Mouse (Mus musculus) stomach, postnatal 0 days (tissue): Measurements from ENCODE around the gene Clec3a. TPM values are rescaled to one million over a fixed set of nuclear protein-coding genes. Genes with fewer than 3 reads are reported as not detected.

Experiments
- ATAC-seq: fragments of 200-750 bp; cut with Nextera tagmentation; 2 replicates; pipeline ENCODE4 v1.8.0; 2017; ENCODE audit not compliant: low FRiP score, low TSS enrichment
- DNase-seq: peaks from one replicate; pipeline ENCODE4 v3.0.0-alpha.2; 2016; ENCODE audit warnings: low spot score
- H3K27ac ChIP-seq: fragments of 300-500 bp; sonication (generic); replicated peaks from 2 replicates; pipeline ENCODE4 v1.5.1; 2014; ENCODE audit warnings: mild to moderate bottlenecking, control low read depth
- H3K27me3 ChIP-seq: fragments of 300-500 bp; sonication (generic); 2 replicates; pipeline ENCODE4 v1.6.1; 2014; ENCODE audit warnings: low read length; ENCODE audit not compliant: control insufficient read depth, insufficient read depth
- H3K36me3 ChIP-seq: fragments of 300-500 bp; sonication (generic); 2 replicates; pipeline ENCODE4 v1.6.1; 2014; ENCODE audit warnings: low read length, mixed read lengths; ENCODE audit not compliant: control insufficient read depth, insufficient read depth
- H3K4me1 ChIP-seq: fragments of 300-500 bp; sonication (generic); replicated peaks from 2 replicates; pipeline ENCODE4 v1.6.1; 2014; ENCODE audit warnings: antibody characterized with exemption; ENCODE audit not compliant: control insufficient read depth, insufficient read depth
- H3K4me2 ChIP-seq: fragments of 300-500 bp; sonication (generic); replicated peaks from 2 replicates; pipeline ENCODE4 v1.6.1; 2014; ENCODE audit warnings: low read depth, mild to moderate bottlenecking, control low read depth, moderate library complexity
- H3K4me3 ChIP-seq: fragments of 300-500 bp; sonication (generic); 2 replicates; pipeline ENCODE4 v1.5.1; 2014; ENCODE audit warnings: low read depth, low read length, control low read depth
- H3K9ac ChIP-seq: fragments of 300-500 bp; sonication (generic); 2 replicates; pipeline ENCODE4 v1.6.1; 2014; ENCODE audit warnings: mild to moderate bottlenecking, low read length, control low read depth, mixed read lengths
- H3K9me3 ChIP-seq: fragments of 300-500 bp; sonication (generic); 2 replicates; pipeline ENCODE4 v1.6.1; 2016; ENCODE audit warnings: low read length; ENCODE audit not compliant: control insufficient read depth
- CTCF ChIP-seq: IDR thresholded peaks from 2 replicates; pipeline ENCODE4 v1.5.1; 2016; ENCODE audit warnings: antibody characterized with exemption, low read depth, mild to moderate bottlenecking, moderate library complexity
- EP300 ChIP-seq: optimal IDR thresholded peaks from 2 replicates; pipeline ENCODE3; 2016; ENCODE audit warnings: antibody characterized with exemption
- WGBS: fragments of 180-500 bp; shearing (Covaris S2); extraction: QIAGEN DNeasy Blood & Tissue Kit; methylation state at CpG from one replicate; pipeline ENCODE4 v1.1.7; 2014; 5-methylcytosine and 5-hydroxymethylcytosine counted together
- polyA plus RNA-seq: library from polyadenylated mRNA; unstranded; fragments of >200 nt; fragmentation: Nextera tagmentation; extraction: Ambion mirVana; gene quantifications from 2 replicates; pipeline ENCODE4 v1.2.1, GENCODE M21; 2015

Gene Clec3a
- polyA plus RNA-seq, 1 experiment from 2014 or later, result not detected

DNA sequence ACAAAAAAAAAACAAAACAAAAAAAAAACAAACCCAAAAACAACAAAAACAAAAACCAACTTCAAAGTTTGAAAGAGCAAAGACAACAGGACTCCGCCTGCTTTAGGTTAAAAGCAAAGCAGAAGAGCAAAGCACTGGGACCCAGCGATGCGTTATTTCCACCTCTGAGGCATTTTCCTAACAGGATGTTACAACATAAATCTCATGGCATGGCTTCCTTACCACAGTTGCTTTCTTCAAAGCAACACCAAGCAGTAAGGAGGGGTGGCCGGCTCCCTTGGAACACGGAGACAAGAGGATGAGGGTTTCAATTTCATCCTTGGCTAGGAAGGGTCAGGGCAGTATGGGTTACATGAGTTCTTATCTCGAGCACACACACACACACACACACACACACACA, 1.0 kb downstream of the Clec3a start:
- Histone ChIP-seq H3K27me3 (no peaks in the 10 kb centered on the region), H3K4me3 (no peak overlapping the region), H3K9ac (no peak overlapping the region), H3K36me3 (no peaks in the 10 kb centered on the region), H3K9me3 (no peaks in the 10 kb centered on the region), H3K4me1 (no peaks in the 10 kb centered on the region), H3K4me2 (no peak overlapping the region), H3K27ac (no peak overlapping the region)
- TF ChIP-seq CTCF (no peak), EP300 (no peak)
- no peak for DNase-seq
- 61% methylated on average over 6 of the region's 6 CpGs for WGBS
- ATAC-seq, result no peak

DNA sequence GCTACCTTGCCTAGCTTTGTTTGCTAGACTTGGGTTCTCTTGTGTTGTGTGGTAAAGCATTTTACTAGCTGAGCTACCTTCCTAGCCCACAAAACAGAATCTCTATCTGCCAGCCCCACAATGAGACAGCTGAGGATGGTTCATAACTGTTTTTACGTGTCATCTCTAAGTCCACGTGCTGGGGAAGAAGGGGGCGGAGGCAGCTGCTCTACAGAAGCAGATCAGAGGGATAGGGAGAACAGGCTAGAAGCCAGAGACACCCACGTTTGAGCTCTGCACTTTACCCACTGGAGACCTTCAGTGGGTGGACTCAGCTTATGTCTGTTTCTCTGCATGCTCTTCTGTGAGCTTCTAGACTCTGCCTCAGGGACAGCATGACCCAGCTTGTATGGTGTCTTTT, 3.7 kb downstream of the Clec3a start:
- no peaks in the 10 kb centered on the region for H3K9me3 ChIP-seq
- ATAC-seq (no peak), DNase-seq (no peak)
- H3K27ac ChIP-seq, result no peak overlapping the region
- no peaks in the 10 kb centered on the region for H3K27me3 ChIP-seq
- no peak overlapping the region for H3K4me3 ChIP-seq
- no peaks in the 10 kb centered on the region for H3K36me3 ChIP-seq
- TF ChIP-seq EP300 (no peak), CTCF (no peak)
- 67% methylated on average over 4 of the region's 4 CpGs for WGBS
- no peaks in the 10 kb centered on the region for H3K4me1 ChIP-seq
- H3K4me2 ChIP-seq, result no peak overlapping the region
- H3K9ac ChIP-seq, result no peak overlapping the region

DNA sequence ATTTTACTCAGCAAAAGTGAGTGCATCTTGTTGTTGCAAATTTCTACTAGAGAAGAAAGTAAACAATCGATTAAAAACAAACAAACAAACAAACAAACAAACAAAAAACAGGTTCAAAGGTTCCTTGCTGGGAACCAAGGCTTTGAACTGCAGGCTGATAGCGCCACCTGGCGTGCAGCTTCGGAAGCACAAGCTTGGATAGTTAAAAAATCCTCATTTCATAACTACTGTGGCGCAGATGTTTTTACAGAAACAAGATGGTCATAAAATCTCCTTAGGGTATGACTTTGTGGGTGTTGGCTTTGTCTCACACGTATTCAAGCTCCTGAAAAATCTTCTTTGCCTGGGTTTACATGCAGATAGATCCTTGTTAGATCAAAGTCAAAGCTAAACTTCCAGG, 20.4 kb downstream of the Clec3a start:
- no peaks in the 10 kb centered on the region for H3K27me3 ChIP-seq
- H3K4me3 ChIP-seq, result no peak overlapping the region
- 11% methylated on average over 6 of the region's 6 CpGs for WGBS
- H3K9me3 ChIP-seq, result no peaks in the 10 kb centered on the region
- no peak overlapping the region for H3K27ac ChIP-seq
- 0 out of 2 replicates have a peak, but pooled peaks cover 3% of the 10 kb centered on the region for H3K4me1 ChIP-seq
- H3K36me3 ChIP-seq, result no peaks in the 10 kb centered on the region
- no peak overlapping the region for H3K9ac ChIP-seq
- no peak overlapping the region for H3K4me2 ChIP-seq
- TF ChIP-seq EP300, result no peak
- peak; percentile 90 for TF ChIP-seq CTCF
- peak; percentile 64 for DNase-seq
- ATAC-seq, result no peak

DNA sequence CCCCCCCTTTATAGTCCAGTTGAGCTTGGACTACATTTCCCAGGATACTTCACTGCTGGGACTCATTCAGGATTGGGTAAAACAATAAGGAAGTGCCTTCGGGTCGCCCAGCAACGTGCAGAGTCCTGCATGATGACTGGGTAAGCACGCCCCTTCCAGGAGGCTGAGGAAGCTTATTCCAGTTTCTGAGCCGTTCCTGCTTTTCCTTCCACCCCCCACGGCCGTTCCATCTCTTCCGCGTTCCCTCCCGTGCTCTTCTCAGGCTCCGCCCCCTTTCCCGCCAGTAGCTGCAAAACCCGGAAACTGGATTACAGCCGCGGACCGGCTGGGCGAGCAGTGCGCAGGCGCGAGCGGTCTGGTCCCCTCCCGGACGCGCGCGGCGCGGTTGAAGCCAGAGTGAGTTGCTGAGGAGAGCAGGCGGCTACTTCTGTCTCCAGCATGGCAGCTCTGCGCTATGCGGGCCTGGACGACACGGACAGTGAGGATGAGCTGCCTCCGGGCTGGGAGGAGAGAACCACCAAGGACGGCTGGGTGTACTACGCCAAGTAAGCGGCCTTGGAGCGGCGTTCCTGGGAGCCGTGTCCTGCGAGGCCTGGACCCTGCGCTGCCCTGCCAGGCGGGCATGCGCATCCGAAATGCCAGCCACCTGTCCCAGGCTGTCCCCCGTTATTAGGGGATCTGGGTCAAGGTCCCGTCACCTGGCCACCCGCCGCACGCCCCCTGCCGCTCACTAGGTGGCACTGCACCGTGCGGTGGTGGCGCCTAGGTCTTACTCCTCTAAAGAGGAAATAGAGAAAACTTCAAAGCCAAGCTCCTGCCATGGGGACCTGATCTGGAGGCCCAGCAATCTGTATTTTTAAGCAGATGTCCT, 21.7 kb downstream of the Clec3a start, which contains the start of gene Wwox:
Gene Wwox, plus strand, starts transcription at position 322 of the 871 bp plus-strand sequence.
- Histone ChIP-seq H3K27me3 (no peaks in the 10 kb centered on the region), H3K9me3 (no peaks in the 10 kb centered on the region), H3K27ac (peak within 1 kb of the TSS; percentile 70), H3K4me1 (0 out of 2 replicates have a peak, but pooled peaks cover 3% of the 10 kb centered on the region), H3K9ac (peak within 1 kb of the TSS; percentile 59), H3K4me2 (peak within 1 kb of the TSS; percentile 68), H3K36me3 (no peaks in the 10 kb centered on the region), H3K4me3 (peak within 1 kb of the TSS; percentile 66)
- under 1% methylated on average over 52 of the region's 54 CpGs for WGBS
- DNase-seq, result peak; percentile 99
- TF ChIP-seq CTCF (peak; percentile 87), EP300 (peak; percentile 87)
- peak; percentile 99 for ATAC-seq

DNA sequence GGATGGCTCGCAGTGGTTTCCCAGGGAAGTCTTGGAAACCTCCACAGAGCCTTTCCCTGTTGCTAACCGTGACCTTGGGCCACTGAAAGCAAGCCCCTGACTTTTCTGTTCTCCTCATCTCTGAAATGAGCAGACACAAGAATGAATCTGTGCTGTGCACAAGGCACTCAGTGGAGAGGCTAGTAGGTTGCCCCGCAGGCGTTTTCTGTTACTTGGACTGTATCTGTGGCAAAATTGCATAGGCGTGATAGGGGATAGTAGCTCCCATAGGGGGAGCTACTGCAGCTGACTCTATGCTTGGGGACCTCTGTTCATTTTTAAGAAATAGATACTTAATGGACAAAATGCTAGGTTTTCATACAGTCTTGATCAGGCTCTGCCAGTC, 22.3 kb downstream of the Clec3a start:
- ATAC-seq, result no peak
- Histone ChIP-seq H3K4me3 (peak overlapping the region; percentile 66), H3K4me1 (0 out of 2 replicates have a peak, but pooled peaks cover 3% of the 10 kb centered on the region), H3K27me3 (no peaks in the 10 kb centered on the region), H3K9ac (peak overlapping the region; percentile 28; the same call in 1 of the 2 replicates), H3K36me3 (no peaks in the 10 kb centered on the region), H3K4me2 (peak overlapping the region; percentile 68), H3K9me3 (no peaks in the 10 kb centered on the region), H3K27ac (no peak overlapping the region)
- TF ChIP-seq EP300 (no peak), CTCF (peak; percentile 33; the same call in 1 of the 2 replicates)
- WGBS, result 20% methylated on average over 5 of the region's 5 CpGs
- no peak for DNase-seq

DNA sequence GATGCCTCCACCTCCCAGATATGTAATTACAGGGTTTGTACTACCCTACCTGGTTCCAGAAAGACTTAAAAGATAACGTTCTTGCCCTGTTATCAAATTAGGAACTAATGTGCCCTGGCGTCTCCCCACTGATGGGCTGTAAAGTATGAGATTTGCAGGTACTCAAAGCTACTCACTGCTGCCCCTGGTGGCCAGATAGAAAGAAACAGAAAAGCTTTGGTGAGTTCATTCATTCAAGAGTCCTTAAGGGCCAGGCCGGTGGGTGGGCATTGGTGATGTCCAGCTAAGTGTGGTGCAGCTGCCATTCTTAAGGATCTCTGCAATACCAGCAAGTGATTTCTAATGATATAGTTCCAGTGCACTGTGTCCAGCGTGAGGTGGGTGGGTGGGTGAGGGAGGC, 23.7 kb downstream of the Clec3a start:
- Histone ChIP-seq H3K9ac (no peak overlapping the region), H3K27ac (no peak overlapping the region)
- ATAC-seq, result no peak

More for the DNA sequence above, 23.7 kb downstream of the Clec3a start:
- Histone ChIP-seq H3K9me3 (no peaks in the 10 kb centered on the region), H3K4me2 (no peak overlapping the region), H3K4me3 (no peak overlapping the region), H3K4me1 (0 out of 2 replicates have a peak, but pooled peaks cover 3% of the 10 kb centered on the region), H3K27me3 (no peaks in the 10 kb centered on the region), H3K36me3 (0 out of 2 replicates have a peak, but pooled peaks cover 4% of the 10 kb centered on the region)
- TF ChIP-seq CTCF (peak; percentile 71), EP300 (no peak)
- 80% methylated on average over 4 of the region's 4 CpGs for WGBS
- DNase-seq, result peak; percentile 52
